Mouse (Mus musculus): ENCODE data around the gene Nt5c1a. TPM values are rescaled to one million over a fixed set of nuclear protein-coding genes. Genes with fewer than 3 reads are reported as not detected.
"Not testable (repeated sequence)": the region's sequence is repeated elsewhere in the genome, so short reads cannot be mapped to it uniquely, and the experiment has no call there.

Nt5c1a gene
- not detected in 2 replicates for polyA plus RNA-seq (2015; fragmentation: Nextera tagmentation; extraction: Ambion mirVana)

GRCm38 (mm10) chr4:123201186-123202093, at the start of gene Nt5c1a:
Gene Nt5c1a (plus strand): TSS chr4:123201504.
- H3K9ac ChIP-seq, result no peak within 1 kb of the TSS
- peaks cover 87% of the 10 kb centered on the region for H3K27me3 ChIP-seq
- WGBS (ENCODE audit: insufficient replicate concordance), result 2% methylated on average over 58 of the region's 58 CpGs
- H3K4me3 ChIP-seq (replicated peaks), result peak within 1 kb of the TSS; percentile 26
- H3K4me2 ChIP-seq, result peak within 1 kb of the TSS; percentile 58
- no peaks in the 10 kb centered on the region for H3K36me3 ChIP-seq (replicated peaks)
- H3K4me1 ChIP-seq (replicated peaks), result peaks cover 7% of the 10 kb centered on the region; the same call in 1 of the 2 replicates
- ATAC-seq (ENCODE audit: insufficient read depth), result no peak
- H3K9me3 ChIP-seq (replicated peaks), result no peaks in the 10 kb centered on the region
- no peak within 1 kb of the TSS for H3K27ac ChIP-seq (replicated peaks)

GRCm38 (mm10) chr4:123152003-123152402, 49.3 kb upstream of the Nt5c1a start:
- Histone ChIP-seq H3K4me3 (replicated peaks) (no peak overlapping the region), H3K9me3 (replicated peaks) (no peaks in the 10 kb centered on the region), H3K36me3 (replicated peaks) (no peaks in the 10 kb centered on the region), H3K27me3 (peaks cover 6% of the 10 kb centered on the region; the same call in 1 of the 2 replicates), H3K4me1 (replicated peaks) (no peaks in the 10 kb centered on the region), H3K4me2 (no peak overlapping the region), H3K27ac (replicated peaks) (no peak overlapping the region), H3K9ac (no peak overlapping the region)
- no peak for ATAC-seq (ENCODE audit: insufficient read depth)
- 65% methylated on average over 4 of the region's 4 CpGs for WGBS (ENCODE audit: insufficient replicate concordance)

- no peak for ATAC-seq (ENCODE audit: insufficient read depth)
- WGBS (ENCODE audit: insufficient replicate concordance), result 44% methylated on average over 5 of the region's 5 CpGs
- no peak overlapping the region for H3K4me2 ChIP-seq
- no peaks in the 10 kb centered on the region for H3K4me1 ChIP-seq (replicated peaks)
- no peak overlapping the region for H3K9ac ChIP-seq
- no peak overlapping the region for H3K4me3 ChIP-seq (replicated peaks)
- no peaks in the 10 kb centered on the region for H3K36me3 ChIP-seq (replicated peaks)
- no peaks in the 10 kb centered on the region; the same call in 1 of the 2 replicates for H3K27me3 ChIP-seq
- no peaks in the 10 kb centered on the region for H3K9me3 ChIP-seq (replicated peaks)
- no peak overlapping the region for H3K27ac ChIP-seq (replicated peaks)
Observed at GRCm38 (mm10) chr4:123152976-123153375, 48.3 kb upstream of the Nt5c1a start.

- no peaks in the 10 kb centered on the region for H3K4me1 ChIP-seq (replicated peaks)
- no peak overlapping the region for H3K4me3 ChIP-seq (replicated peaks)
- WGBS (ENCODE audit: insufficient replicate concordance), result 16% methylated on average over 4 of the region's 4 CpGs
- no peak overlapping the region for H3K27ac ChIP-seq (replicated peaks)
- no peaks in the 10 kb centered on the region for H3K36me3 ChIP-seq (replicated peaks)
- H3K27me3 ChIP-seq, result no peaks in the 10 kb centered on the region; the same call in 1 of the 2 replicates
- no peak overlapping the region for H3K4me2 ChIP-seq
- H3K9ac ChIP-seq, result no peak overlapping the region
- no peaks in the 10 kb centered on the region for H3K9me3 ChIP-seq (replicated peaks)
- no peak for ATAC-seq (ENCODE audit: insufficient read depth)
Observed at GRCm38 (mm10) chr4:123155004-123155403, 46.3 kb upstream of the Nt5c1a start.

GRCm38 (mm10) chr4:123155427-123155826, 45.9 kb upstream of the Nt5c1a start:
- Histone ChIP-seq H3K4me3 (replicated peaks) (no peak overlapping the region), H3K27me3 (no peaks in the 10 kb centered on the region; the same call in 1 of the 2 replicates), H3K9me3 (replicated peaks) (no peaks in the 10 kb centered on the region), H3K4me2 (no peak overlapping the region), H3K36me3 (replicated peaks) (no peaks in the 10 kb centered on the region), H3K27ac (replicated peaks) (no peak overlapping the region), H3K9ac (no peak overlapping the region), H3K4me1 (replicated peaks) (no peaks in the 10 kb centered on the region)
- 26% methylated on average over 2 of the region's 2 CpGs for WGBS (ENCODE audit: insufficient replicate concordance)
- no peak for ATAC-seq (ENCODE audit: insufficient read depth)

GRCm38 (mm10) chr4:123155840-123156239, 45.5 kb upstream of the Nt5c1a start:
- H3K27ac ChIP-seq (replicated peaks), result no peak overlapping the region

GRCm38 (mm10) chr4:123160571-123160970, 40.7 kb upstream of the Nt5c1a start:
- no peak for ATAC-seq (ENCODE audit: insufficient read depth)
- Histone ChIP-seq H3K4me3 (replicated peaks) (no peak overlapping the region), H3K36me3 (replicated peaks) (no peaks in the 10 kb centered on the region), H3K27me3 (peaks cover 15% of the 10 kb centered on the region), H3K4me1 (replicated peaks) (0 out of 2 replicates have a peak, but pooled peaks cover 8% of the 10 kb centered on the region), H3K4me2 (no peak overlapping the region), H3K9me3 (replicated peaks) (no peaks in the 10 kb centered on the region), H3K9ac (no peak overlapping the region), H3K27ac (replicated peaks) (no peak overlapping the region)
- WGBS (ENCODE audit: insufficient replicate concordance), result 41% methylated on average over 6 of the region's 6 CpGs

More at GRCm38 (mm10) chr4:123155840-123156239, 45.5 kb upstream of the Nt5c1a start:
- Histone ChIP-seq H3K9ac (no peak overlapping the region), H3K4me1 (replicated peaks) (no peaks in the 10 kb centered on the region), H3K4me2 (no peak overlapping the region), H3K4me3 (replicated peaks) (no peak overlapping the region), H3K9me3 (replicated peaks) (no peaks in the 10 kb centered on the region), H3K36me3 (replicated peaks) (no peaks in the 10 kb centered on the region), H3K27me3 (no peaks in the 10 kb centered on the region; the same call in 1 of the 2 replicates)
- ATAC-seq (ENCODE audit: insufficient read depth), result no peak

- not testable (repeated sequence) for H3K27ac ChIP-seq (replicated peaks); H3K4me1 ChIP-seq (replicated peaks); H3K4me3 ChIP-seq (replicated peaks); H3K4me2 ChIP-seq; H3K9me3 ChIP-seq (replicated peaks); ATAC-seq (ENCODE audit: insufficient read depth); H3K36me3 ChIP-seq (replicated peaks); H3K9ac ChIP-seq
- 69% methylated on average over 3 of the region's 3 CpGs for WGBS (ENCODE audit: insufficient replicate concordance)
- H3K27me3 ChIP-seq, result peaks cover 15% of the 10 kb centered on the region
Observed at GRCm38 (mm10) chr4:123161251-123161650, 40.1 kb upstream of the Nt5c1a start.

GRCm38 (mm10) chr4:123162305-123162917, 38.9 kb upstream of the Nt5c1a start:
- Histone ChIP-seq H3K4me1 (replicated peaks) (0 out of 2 replicates have a peak, but pooled peaks cover 8% of the 10 kb centered on the region), H3K27ac (replicated peaks) (no peak overlapping the region), H3K4me2 (no peak overlapping the region), H3K9me3 (replicated peaks) (no peaks in the 10 kb centered on the region), H3K9ac (no peak overlapping the region), H3K4me3 (replicated peaks) (no peak overlapping the region), H3K36me3 (replicated peaks) (no peaks in the 10 kb centered on the region), H3K27me3 (peaks cover 15% of the 10 kb centered on the region)
- no peak for ATAC-seq (ENCODE audit: insufficient read depth)
- 5% methylated on average over 15 of the region's 15 CpGs for WGBS (ENCODE audit: insufficient replicate concordance)

GRCm38 (mm10) chr4:123164157-123164556, 37.1 kb upstream of the Nt5c1a start:
- Histone ChIP-seq H3K27me3 (peaks cover 15% of the 10 kb centered on the region), H3K9me3 (replicated peaks) (no peaks in the 10 kb centered on the region), H3K4me3 (replicated peaks) (no peak overlapping the region), H3K9ac (no peak overlapping the region), H3K4me2 (no peak overlapping the region), H3K36me3 (replicated peaks) (no peaks in the 10 kb centered on the region), H3K27ac (replicated peaks) (no peak overlapping the region), H3K4me1 (replicated peaks) (0 out of 2 replicates have a peak, but pooled peaks cover 8% of the 10 kb centered on the region)
- ATAC-seq (ENCODE audit: insufficient read depth), result no peak
- 73% methylated on average over 15 of the region's 15 CpGs for WGBS (ENCODE audit: insufficient replicate concordance)

- Histone ChIP-seq H3K4me1 (replicated peaks) (no peaks in the 10 kb centered on the region), H3K27me3 (peaks cover 40% of the 10 kb centered on the region), H3K36me3 (replicated peaks) (no peaks in the 10 kb centered on the region), H3K4me3 (replicated peaks) (no peak overlapping the region), H3K9ac (no peak overlapping the region), H3K9me3 (replicated peaks) (no peaks in the 10 kb centered on the region), H3K27ac (replicated peaks) (no peak overlapping the region), H3K4me2 (no peak overlapping the region)
- ATAC-seq (ENCODE audit: insufficient read depth), result no peak
Observed at GRCm38 (mm10) chr4:123171811-123172210, 29.5 kb upstream of the Nt5c1a start.
